Mouse (Mus musculus) limb, embryonic 13.5 days (tissue): ENCODE measurements around the gene Tvp23a. TPM values are rescaled to one million over a fixed set of nuclear protein-coding genes. Genes with fewer than 3 reads are reported as not detected.
A peak's percentile ranks its signal among the peaks of the same experiment; 100 is the strongest.

Experiments
- ATAC-seq: fragments of 200-750 bp; cut with Nextera tagmentation; 2 replicates; pipeline ENCODE4 v1.8.0; 2017; ENCODE audit warnings: low read depth, moderate number of reproducible peaks, moderate TSS enrichment; ENCODE audit not compliant: low FRiP score
- H3K27ac ChIP-seq: fragments of 300-500 bp; sonication (generic); 2 replicates; pipeline ENCODE4 v1.5.1; 2015; ENCODE audit warnings: inconsistent platforms, mild to moderate bottlenecking, moderate library complexity
- H3K27me3 ChIP-seq: fragments of 300-500 bp; sonication (generic); 2 replicates; pipeline ENCODE4 v1.6.1; 2015; ENCODE audit warnings: mild to moderate bottlenecking, inconsistent platforms
- H3K36me3 ChIP-seq: fragments of 300-500 bp; sonication (generic); 2 replicates; pipeline ENCODE4 v1.6.1; 2015; ENCODE audit warnings: inconsistent platforms, mild to moderate bottlenecking, moderate library complexity
- H3K4me1 ChIP-seq: fragments of 300-500 bp; sonication (generic); 2 replicates; pipeline ENCODE4 v1.6.1; 2015; ENCODE audit warnings: inconsistent platforms
- H3K4me2 ChIP-seq: fragments of 300-500 bp; sonication (generic); replicated peaks from 2 replicates; pipeline ENCODE4 v1.6.1; 2015; ENCODE audit warnings: inconsistent platforms, mild to moderate bottlenecking, moderate library complexity
- H3K4me3 ChIP-seq: fragments of 300-500 bp; sonication (generic); 2 replicates; pipeline ENCODE4 v1.5.1; 2015; ENCODE audit warnings: moderate library complexity, mild to moderate bottlenecking, inconsistent platforms
- H3K9ac ChIP-seq: fragments of 300-500 bp; sonication (generic); 2 replicates; pipeline ENCODE4 v1.6.1; 2015; ENCODE audit warnings: mild to moderate bottlenecking, inconsistent platforms
- H3K9me3 ChIP-seq: fragments of 300-500 bp; sonication (generic); 2 replicates; pipeline ENCODE4 v1.6.1; 2016; ENCODE audit warnings: inconsistent platforms
- WGBS: fragments of 180-500 bp; shearing (Covaris S2); methylation state at CpG from one replicate; pipeline ENCODE4 v1.1.7; 2015; 5-methylcytosine and 5-hydroxymethylcytosine counted together
- polyA plus RNA-seq: library from polyadenylated mRNA; unstranded; fragments of >200 nt; fragmentation: Nextera tagmentation; extraction: Ambion mirVana; gene quantifications from 2 replicates; pipeline ENCODE4 v1.2.1, GENCODE M21; 2015

Gene Tvp23a
- 22.5 and 23.2 TPM in 2 replicates for polyA plus RNA-seq

DNA sequence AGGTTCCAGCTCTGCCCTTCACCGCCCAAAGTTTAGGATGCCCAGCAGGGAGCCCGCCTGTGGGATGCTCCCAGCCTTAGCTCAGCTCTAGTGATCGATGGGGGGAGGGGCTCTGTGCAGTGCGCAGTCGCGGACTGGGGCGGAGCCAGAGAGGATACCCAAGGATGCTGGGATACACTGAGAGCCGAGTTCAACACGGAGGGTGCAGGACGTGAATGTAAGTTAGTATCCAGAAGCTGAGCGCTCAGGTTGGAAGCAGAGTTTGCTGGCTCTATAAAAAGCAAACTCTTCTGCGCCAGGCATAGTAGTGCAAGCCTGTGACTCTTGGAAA is at the start of gene Tvp23a:
Tvp23a (minus strand) TSS at position 99 of the 331 bp plus-strand sequence.
- WGBS: 4% methylated on average over 12 of the region's 12 CpGs

DNA sequence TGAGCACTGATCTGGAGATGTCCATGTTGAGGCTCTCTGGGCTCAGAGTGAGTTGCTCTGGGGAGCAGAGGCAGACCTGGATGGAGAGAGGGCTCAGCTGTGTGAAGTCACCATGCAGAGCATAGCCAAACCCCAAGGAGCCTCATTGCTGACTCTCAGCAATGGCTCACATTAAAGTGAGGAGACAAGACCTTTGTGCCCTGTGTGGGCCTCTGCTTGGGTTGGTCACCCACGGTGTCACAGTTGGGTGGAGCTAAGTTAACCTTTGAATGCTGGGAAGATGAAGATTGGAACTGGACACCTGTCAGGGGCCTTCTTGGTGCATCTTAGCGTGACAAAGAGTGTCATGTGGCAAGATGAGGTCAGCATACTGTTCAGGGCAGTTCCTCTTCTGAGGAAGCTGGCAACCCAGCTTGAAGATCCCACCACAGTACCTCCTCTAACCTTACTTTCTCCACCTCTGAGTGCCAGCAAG is 48.7 kb upstream of the Tvp23a start:
- Histone ChIP-seq H3K4me2 (no peak overlapping the region), H3K27ac (no peak overlapping the region), H3K4me3 (no peak overlapping the region), H3K9ac (no peak overlapping the region), H3K36me3 (no peaks in the 10 kb centered on the region), H3K4me1 (peaks cover 6% of the 10 kb centered on the region), H3K27me3 (peaks cover 6% of the 10 kb centered on the region; the same call in 1 of the 2 replicates), H3K9me3 (no peaks in the 10 kb centered on the region)
- 73% methylated on average over 2 of the region's 2 CpGs for WGBS
- no peak for ATAC-seq

More for the DNA sequence above, at the start of gene Tvp23a:
- no peaks in the 10 kb centered on the region for H3K9me3 ChIP-seq
- peak within 1 kb of the TSS; percentile 72 for H3K27ac ChIP-seq
- ATAC-seq: peak; percentile 96
- H3K4me1 ChIP-seq: peaks cover 28% of the 10 kb centered on the region
- H3K36me3 ChIP-seq: no peaks in the 10 kb centered on the region
- no peaks in the 10 kb centered on the region for H3K27me3 ChIP-seq
- H3K9ac ChIP-seq: peak within 1 kb of the TSS; percentile 67
- peak within 1 kb of the TSS; percentile 59 for H3K4me3 ChIP-seq
- peak within 1 kb of the TSS; percentile 88 for H3K4me2 ChIP-seq

DNA sequence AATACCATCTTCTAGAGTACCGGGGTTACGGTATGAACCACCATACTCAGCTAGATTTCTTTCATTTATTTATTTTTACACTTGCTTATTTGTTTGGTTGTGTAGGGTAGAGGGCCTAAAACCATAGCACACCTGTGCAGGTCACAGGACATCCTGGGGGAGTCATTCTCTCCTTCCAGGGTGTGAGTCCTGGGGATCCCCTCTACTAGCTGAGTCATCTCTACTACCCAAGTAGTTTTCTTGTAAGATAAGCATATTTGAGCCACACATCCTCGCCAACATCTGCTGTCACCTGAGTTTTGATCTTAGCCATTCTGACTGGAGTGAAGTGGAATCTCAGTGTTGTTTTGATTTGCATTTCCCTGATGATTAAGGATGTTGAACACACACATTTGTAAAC is 45.4 kb upstream of the Tvp23a start:
- Histone ChIP-seq H3K36me3 (no peaks in the 10 kb centered on the region), H3K9ac (no peak overlapping the region), H3K4me2 (no peak overlapping the region), H3K27ac (no peak overlapping the region), H3K4me1 (peaks cover 9% of the 10 kb centered on the region; the same call in 1 of the 2 replicates), H3K27me3 (peaks cover 34% of the 10 kb centered on the region), H3K4me3 (no peak overlapping the region), H3K9me3 (no peaks in the 10 kb centered on the region)
- WGBS: 89% methylated on average over 3 of the region's 3 CpGs
- ATAC-seq: no peak

DNA sequence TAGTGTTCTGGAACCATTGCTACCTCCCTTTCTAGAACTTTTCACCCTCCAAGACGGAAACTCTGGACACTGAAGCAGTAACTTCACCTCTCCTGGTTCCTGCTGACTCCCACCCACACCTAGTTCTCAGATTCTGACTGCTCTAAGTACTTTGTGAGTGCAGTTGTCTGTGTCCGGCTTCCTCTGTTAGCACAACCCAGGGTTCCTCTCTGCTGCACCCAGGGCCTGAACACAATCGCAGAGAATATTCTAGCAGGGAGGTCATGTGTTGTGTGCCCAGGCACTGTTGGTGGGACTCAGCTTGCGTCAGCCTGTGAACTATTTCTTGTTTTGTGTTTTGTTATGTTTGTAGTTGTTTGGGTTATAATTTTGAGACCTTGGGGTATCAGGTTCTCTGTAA is 44.6 kb upstream of the Tvp23a start:
- H3K36me3 ChIP-seq: no peaks in the 10 kb centered on the region
- H3K27ac ChIP-seq: no peak overlapping the region
- no peak overlapping the region for H3K4me3 ChIP-seq
- H3K4me1 ChIP-seq: peaks cover 9% of the 10 kb centered on the region; the same call in 1 of the 2 replicates
- ATAC-seq: no peak
- H3K4me2 ChIP-seq: no peak overlapping the region
- no peak overlapping the region for H3K9ac ChIP-seq
- WGBS: 88% methylated on average over 4 of the region's 4 CpGs
- H3K9me3 ChIP-seq: no peaks in the 10 kb centered on the region
- peaks cover 34% of the 10 kb centered on the region for H3K27me3 ChIP-seq

DNA sequence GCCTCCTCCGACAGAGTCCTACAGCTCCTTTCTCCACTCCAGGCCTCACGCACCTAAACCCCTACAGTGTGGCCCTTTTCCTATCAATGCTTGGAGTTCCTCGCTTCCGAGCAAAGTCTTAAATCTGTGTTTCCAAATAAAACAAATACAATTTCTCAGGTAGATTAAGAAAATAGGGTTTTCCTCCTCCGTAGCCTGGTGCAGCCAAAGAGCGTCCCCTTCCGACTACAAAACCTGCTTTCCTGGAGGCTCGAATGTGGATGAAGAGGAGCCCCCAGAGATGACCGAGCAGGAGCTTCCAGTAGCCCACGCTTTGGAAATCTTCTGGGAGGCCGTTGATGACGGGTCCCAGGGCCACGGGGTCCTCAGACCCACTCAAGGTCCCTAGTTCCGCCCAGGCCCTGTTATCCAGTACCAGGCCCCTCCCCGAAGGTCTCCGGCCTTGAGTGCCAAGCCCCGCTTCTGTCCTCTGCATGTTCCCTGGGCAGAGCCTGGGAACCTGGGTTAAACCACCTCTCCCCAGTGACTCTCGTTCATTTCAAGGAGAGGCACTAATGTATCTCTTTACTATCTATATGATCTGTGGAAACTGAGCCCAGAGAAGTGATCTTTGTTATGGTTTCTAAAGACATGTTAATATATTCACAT is 43.5 kb upstream of the Tvp23a start:
- no peak overlapping the region for H3K4me3 ChIP-seq
- H3K4me2 ChIP-seq: no peak overlapping the region
- H3K27ac ChIP-seq: no peak overlapping the region
- H3K9me3 ChIP-seq: no peaks in the 10 kb centered on the region
- H3K27me3 ChIP-seq: peaks cover 34% of the 10 kb centered on the region
- no peak overlapping the region for H3K9ac ChIP-seq
- peaks cover 9% of the 10 kb centered on the region; the same call in 1 of the 2 replicates for H3K4me1 ChIP-seq
- no peak for ATAC-seq
- WGBS: 78% methylated on average over 18 of the region's 18 CpGs
- H3K36me3 ChIP-seq: no peaks in the 10 kb centered on the region

DNA sequence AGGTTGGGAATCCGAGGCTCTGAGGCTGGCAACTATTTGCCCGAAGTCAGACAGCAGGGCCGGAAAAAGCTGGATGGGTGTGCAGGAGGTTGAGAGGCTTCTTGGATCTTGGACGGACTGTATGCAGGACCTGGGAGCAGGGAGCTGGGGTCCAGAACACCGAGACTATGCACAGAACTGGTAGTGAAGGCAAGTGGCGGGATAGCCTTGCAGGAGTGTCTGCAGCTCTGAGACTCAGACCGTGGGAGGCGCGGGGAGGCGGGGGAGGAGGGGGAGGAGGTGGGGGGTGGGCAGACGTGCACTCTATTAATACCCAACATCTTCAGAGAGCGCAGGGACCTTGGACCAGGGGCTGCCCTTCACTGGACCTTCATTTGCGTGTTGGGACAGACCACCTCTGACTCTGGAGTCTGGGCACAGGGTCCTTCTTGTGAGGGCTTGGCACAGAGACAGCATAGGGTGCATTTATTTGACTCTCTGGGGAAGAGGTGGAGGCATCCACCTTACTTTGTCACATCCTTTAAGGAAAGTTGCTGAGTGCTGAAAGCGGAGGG is 42.8 kb upstream of the Tvp23a start:
- no peaks in the 10 kb centered on the region for H3K36me3 ChIP-seq
- H3K4me2 ChIP-seq: peak overlapping the region; percentile 50
- H3K9me3 ChIP-seq: no peaks in the 10 kb centered on the region
- peaks cover 9% of the 10 kb centered on the region; the same call in 1 of the 2 replicates for H3K4me1 ChIP-seq
- peak overlapping the region; percentile 21 for H3K4me3 ChIP-seq
- whole genome bisulfite sequencing: 24% methylated on average over 14 of the region's 14 CpGs
- H3K27ac ChIP-seq: no peak overlapping the region
- ATAC-seq: no peak
- 0 out of 2 replicates have a peak overlapping the region, but pooled peaks have one; percentile 26 for H3K9ac ChIP-seq
- H3K27me3 ChIP-seq: peaks cover 34% of the 10 kb centered on the region

DNA sequence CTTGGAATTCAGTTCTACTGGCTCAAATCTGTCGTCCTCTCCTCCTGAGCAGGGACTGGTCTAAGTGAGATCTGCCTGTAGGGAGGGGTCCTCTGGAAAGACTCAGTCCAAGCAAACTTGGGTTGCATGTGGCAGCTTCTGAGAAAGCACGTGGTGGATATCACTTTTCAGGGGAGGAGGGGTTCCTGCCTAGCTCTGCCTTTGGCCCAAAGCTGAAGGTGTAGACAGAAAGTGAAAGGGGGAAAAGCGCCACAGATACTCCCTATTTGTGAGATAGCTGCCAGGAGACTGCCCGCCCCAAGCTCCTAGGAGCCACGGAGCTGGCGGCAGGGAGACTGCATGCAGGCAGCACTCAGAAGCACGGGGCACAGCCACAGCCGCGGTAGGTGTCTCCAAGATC is 42.3 kb upstream of the Tvp23a start:
- Histone ChIP-seq H3K36me3 (no peaks in the 10 kb centered on the region), H3K4me1 (peaks cover 9% of the 10 kb centered on the region; the same call in 1 of the 2 replicates), H3K27me3 (peaks cover 34% of the 10 kb centered on the region), H3K9me3 (no peaks in the 10 kb centered on the region), H3K27ac (no peak overlapping the region), H3K9ac (0 out of 2 replicates have a peak overlapping the region, but pooled peaks have one; percentile 26), H3K4me3 (peak overlapping the region; percentile 21), H3K4me2 (peak overlapping the region; percentile 50)
- no peak for ATAC-seq
- WGBS: 5% methylated on average over 9 of the region's 9 CpGs

DNA sequence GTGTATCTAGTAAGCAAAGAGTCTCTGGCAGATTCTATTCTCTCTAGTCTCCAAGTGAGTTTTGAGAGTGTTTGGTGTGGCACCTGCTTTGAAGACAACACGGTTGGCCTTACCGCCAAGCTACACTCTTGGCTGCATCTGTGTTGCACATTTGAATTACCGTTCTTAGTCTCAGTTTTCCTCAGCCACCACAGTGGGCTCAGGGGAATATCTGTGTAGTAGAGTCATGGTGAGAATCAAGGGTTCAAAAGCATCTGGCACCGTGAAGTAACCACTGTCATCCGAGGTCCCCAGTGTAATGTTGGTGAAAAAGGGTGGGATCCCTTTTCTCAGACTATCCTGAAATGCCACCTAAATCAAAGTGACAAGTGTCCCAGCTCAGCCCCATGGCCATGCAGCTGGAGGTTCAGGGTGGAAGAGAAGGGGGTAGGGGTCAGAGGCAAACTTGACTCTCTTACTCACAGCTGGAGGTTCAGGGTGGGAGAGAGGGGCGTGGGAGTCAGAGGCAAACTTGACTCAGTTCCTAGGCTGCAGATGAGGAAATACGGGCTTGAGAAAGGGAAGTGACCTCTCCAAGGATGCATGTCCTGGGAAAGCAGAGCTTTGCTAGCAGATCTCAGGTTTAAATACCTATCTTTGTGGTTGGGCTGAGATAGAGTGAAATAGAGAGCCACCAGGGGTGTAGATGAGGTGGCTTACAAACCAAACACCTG is 41.8 kb upstream of the Tvp23a start:
- peak overlapping the region; percentile 50; the same call in 1 of the 2 replicates for H3K4me2 ChIP-seq
- no peaks in the 10 kb centered on the region for H3K36me3 ChIP-seq
- peaks cover 9% of the 10 kb centered on the region; the same call in 1 of the 2 replicates for H3K4me1 ChIP-seq
- H3K9me3 ChIP-seq: no peaks in the 10 kb centered on the region
- no peak overlapping the region for H3K27ac ChIP-seq
- no peak for ATAC-seq
- no peak overlapping the region for H3K4me3 ChIP-seq
- 82% methylated on average over 7 of the region's 7 CpGs for WGBS
- H3K27me3 ChIP-seq: peaks cover 34% of the 10 kb centered on the region
- H3K9ac ChIP-seq: no peak overlapping the region

DNA sequence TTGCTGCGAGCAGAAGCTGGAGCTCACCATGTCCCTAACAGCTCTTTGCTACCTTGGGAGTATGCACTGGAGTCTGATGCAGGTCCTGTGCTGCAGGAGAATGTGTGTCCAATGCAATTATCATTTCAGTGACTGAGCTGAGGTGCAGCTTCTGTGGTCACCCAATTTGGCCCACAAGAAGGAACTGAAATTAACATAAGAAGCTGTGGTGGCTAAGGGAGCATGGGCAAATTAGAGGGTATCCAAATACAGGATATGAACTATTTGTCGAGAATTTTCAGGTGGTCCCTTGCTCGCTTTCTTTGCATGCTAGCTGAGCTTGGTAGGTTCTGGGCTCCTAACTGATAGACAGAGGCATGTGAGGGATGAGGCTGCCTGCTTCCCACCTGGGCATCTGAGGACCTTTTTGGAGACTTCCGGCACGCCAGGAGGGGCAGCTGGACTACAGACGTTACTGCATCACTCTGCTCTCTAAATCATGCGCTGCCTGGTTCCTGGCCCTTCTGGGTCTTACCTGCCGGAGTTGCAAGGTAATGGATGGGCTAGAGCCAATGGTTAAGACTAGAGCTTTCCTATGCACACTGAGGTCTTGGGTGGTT is 40.8 kb upstream of the Tvp23a start:
- Histone ChIP-seq H3K4me2 (no peak overlapping the region), H3K9ac (no peak overlapping the region), H3K27ac (no peak overlapping the region), H3K36me3 (no peaks in the 10 kb centered on the region), H3K27me3 (peaks cover 34% of the 10 kb centered on the region), H3K4me1 (peaks cover 9% of the 10 kb centered on the region; the same call in 1 of the 2 replicates), H3K9me3 (no peaks in the 10 kb centered on the region), H3K4me3 (no peak overlapping the region)
- no peak for ATAC-seq
- WGBS: 87% methylated on average over 8 of the region's 8 CpGs

DNA sequence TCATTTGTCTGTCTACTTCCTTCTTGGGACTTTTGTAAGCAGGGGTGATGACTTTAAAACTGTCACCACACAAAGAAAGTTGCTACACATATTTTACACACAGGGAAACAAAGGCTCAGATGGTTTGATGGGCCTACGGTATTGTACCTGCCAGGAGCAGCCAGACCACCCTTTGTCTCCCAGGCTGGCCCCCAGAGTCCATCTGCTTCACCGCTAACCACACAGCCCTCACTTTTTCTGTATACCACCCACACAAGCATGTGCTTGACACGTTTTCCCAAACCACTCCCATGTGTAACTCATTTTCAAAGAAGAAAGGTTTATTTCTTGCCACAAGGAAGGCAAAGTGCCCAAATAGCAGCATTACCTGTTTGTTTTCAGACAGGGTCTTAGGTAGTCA is 39.8 kb upstream of the Tvp23a start:
- Histone ChIP-seq H3K9me3 (no peaks in the 10 kb centered on the region), H3K4me1 (peaks cover 9% of the 10 kb centered on the region; the same call in 1 of the 2 replicates), H3K27ac (no peak overlapping the region), H3K4me2 (no peak overlapping the region), H3K27me3 (peaks cover 34% of the 10 kb centered on the region), H3K36me3 (no peaks in the 10 kb centered on the region), H3K4me3 (no peak overlapping the region), H3K9ac (no peak overlapping the region)
- no peak for ATAC-seq
- 53% methylated on average over 3 of the region's 3 CpGs for WGBS

DNA sequence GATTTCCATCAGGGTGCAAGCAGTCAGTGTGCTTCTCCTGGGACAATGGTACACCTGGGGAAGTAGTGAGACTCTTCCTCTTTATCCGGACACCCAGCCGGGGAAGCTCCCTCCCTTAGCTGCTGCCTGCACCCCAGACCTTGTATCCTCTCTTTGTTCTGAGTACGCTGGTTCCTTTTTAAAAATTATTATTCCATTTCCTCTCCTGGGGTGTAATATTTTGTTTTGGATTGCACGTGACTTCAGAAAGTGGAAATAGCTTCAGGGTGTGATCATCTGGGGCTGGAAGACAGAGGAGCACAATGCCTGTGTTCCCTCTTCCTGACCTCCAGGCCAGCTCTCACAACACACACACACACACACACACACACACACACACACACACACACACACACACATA is 35.2 kb upstream of the Tvp23a start:
- H3K27me3 ChIP-seq: no peaks in the 10 kb centered on the region
- H3K4me1 ChIP-seq: no peaks in the 10 kb centered on the region
- H3K9me3 ChIP-seq: no peaks in the 10 kb centered on the region; the same call in 1 of the 2 replicates
- no peak overlapping the region for H3K4me2 ChIP-seq
- no peak overlapping the region for H3K27ac ChIP-seq
- ATAC-seq: no peak
- 62% methylated on average over 4 of the region's 4 CpGs for WGBS
- H3K9ac ChIP-seq: no peak overlapping the region
- no peak overlapping the region for H3K4me3 ChIP-seq
- H3K36me3 ChIP-seq: no peaks in the 10 kb centered on the region

DNA sequence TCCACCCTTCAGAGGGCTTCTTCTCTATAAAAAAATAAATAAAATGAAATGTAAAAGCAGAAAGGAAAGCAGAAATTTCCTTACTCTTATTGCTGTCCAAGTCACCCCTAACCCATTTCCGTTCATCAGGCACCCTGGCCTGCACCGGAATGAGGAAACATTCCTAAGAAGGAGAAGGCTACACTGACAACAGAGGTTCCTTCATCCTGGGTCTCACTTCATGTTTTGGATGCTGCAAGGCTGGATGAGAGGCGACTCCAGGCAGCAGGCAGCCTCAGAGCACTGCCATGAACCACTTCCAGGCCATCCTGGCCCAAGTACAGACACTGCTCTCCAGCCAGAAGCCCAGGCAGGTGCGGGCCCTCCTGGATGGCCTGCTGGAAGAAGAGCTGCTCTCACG is 32.7 kb upstream of the Tvp23a start, which contains the start of gene Ciita:
Ciita (plus strand) TSS at position 203 of the 400 bp plus-strand sequence.
- H3K4me1 ChIP-seq: no peaks in the 10 kb centered on the region
- no peaks in the 10 kb centered on the region for H3K27me3 ChIP-seq
- H3K9me3 ChIP-seq: no peaks in the 10 kb centered on the region; the same call in 1 of the 2 replicates
- ATAC-seq: no peak
- H3K4me3 ChIP-seq: no peak within 1 kb of the TSS
- no peaks in the 10 kb centered on the region for H3K36me3 ChIP-seq
- H3K27ac ChIP-seq: no peak within 1 kb of the TSS
- 74% methylated on average over 5 of the region's 5 CpGs for WGBS
- H3K4me2 ChIP-seq: no peak within 1 kb of the TSS
- no peak within 1 kb of the TSS for H3K9ac ChIP-seq
